Mouse (Mus musculus) intestine, embryonic 16.5 days (tissue): Measurements from ENCODE around the gene Baiap3. TPM values are rescaled to one million over a fixed set of nuclear protein-coding genes. Genes with fewer than 3 reads are reported as not detected.

Experiments
- ATAC-seq: fragments of 200-750 bp; cut with Nextera tagmentation; 2 replicates; pipeline ENCODE4 v1.8.0; 2017; ENCODE audit warnings: moderate TSS enrichment, moderate library complexity
- H3K27ac ChIP-seq: fragments of 300-500 bp; sonication (generic); 2 replicates; pipeline ENCODE4 v1.5.1; 2014; ENCODE audit warnings: mild to moderate bottlenecking, low read length
- H3K27me3 ChIP-seq: fragments of 300-500 bp; sonication (generic); replicated peaks from 2 replicates; pipeline ENCODE4 v1.6.1; 2014; ENCODE audit warnings: low read length, control low read depth, mixed read lengths; ENCODE audit not compliant: control insufficient read depth, insufficient read depth
- H3K36me3 ChIP-seq: fragments of 300-500 bp; sonication (generic); 2 replicates; pipeline ENCODE4 v1.6.1; 2014; ENCODE audit warnings: low read length, control low read depth; ENCODE audit not compliant: control insufficient read depth, insufficient read depth
- H3K4me1 ChIP-seq: fragments of 300-500 bp; sonication (generic); 2 replicates; pipeline ENCODE4 v1.6.1; 2014; ENCODE audit warnings: low read length, control low read depth, mixed read lengths; ENCODE audit not compliant: control insufficient read depth, insufficient read depth
- H3K4me2 ChIP-seq: fragments of 300-500 bp; sonication (generic); 2 replicates; pipeline ENCODE4 v1.6.1; 2014; ENCODE audit warnings: low read depth, low read length, control low read depth
- H3K4me3 ChIP-seq: fragments of 300-500 bp; sonication (generic); 2 replicates; pipeline ENCODE4 v1.5.1; 2014; ENCODE audit warnings: mild to moderate bottlenecking, low read length
- H3K9ac ChIP-seq: fragments of 300-500 bp; sonication (generic); 2 replicates; pipeline ENCODE4 v1.6.1; 2014; ENCODE audit warnings: low read depth, low read length
- H3K9me3 ChIP-seq: fragments of 300-500 bp; sonication (generic); 2 replicates; pipeline ENCODE4 v1.6.1; 2016; ENCODE audit warnings: low read length, control low read depth; ENCODE audit not compliant: control insufficient read depth
- WGBS: fragments of 180-500 bp; shearing (Covaris S2); extraction: QIAGEN DNeasy Blood & Tissue Kit; methylation state at CpG from one replicate; pipeline ENCODE4 v1.1.7; 2014; 5-methylcytosine and 5-hydroxymethylcytosine counted together
- polyA plus RNA-seq: library from polyadenylated mRNA; unstranded; fragments of >200 nt; fragmentation: Nextera tagmentation; extraction: Ambion mirVana; gene quantifications from 2 replicates; pipeline ENCODE4 v1.2.1, GENCODE M21; 2015

The Baiap3 gene
- polyA plus RNA-seq, 1 experiment from 2014 or later: 4.0 TPM

DNA sequence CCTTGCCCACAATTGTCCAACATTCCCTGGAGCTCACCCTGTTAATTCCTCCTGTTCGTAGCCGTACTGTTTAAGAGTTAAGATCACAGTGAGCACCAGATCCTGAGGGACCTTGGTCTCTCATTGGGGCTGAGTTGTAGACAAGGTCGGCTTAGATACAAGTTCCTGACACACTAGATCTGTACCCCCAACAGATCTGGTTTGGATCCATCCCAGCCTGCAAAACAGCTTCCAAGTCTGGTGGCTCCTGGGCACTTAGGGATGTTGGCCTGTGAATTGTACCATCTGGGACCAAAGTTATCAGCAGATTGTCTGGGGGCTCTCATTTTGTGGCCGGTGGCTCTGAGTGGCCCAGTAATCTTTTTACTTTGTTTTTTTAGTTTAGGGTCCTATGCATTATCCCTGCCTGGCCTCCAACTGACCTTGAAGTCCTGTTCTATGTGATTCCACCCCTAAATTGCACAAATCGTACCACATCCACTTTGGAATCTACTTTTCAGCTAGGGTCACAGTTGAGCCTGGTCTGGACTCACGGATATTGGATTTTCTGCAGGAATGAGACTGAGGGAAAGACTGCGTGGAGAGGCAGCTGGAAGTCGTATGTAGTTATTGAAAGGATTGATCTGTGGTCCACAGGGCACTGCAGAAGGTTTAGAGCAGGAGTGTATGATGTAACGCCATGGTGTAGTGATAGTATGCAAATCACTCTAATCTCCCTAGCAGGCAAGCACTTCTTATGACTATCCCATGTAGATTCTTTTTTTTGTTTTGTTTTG is 18.6 kb upstream of the Baiap3 start, which contains the start of gene Ube2i:
Ube2i (minus strand) TSS at position 52 of the 776 bp plus-strand sequence.
- no peaks in the 10 kb centered on the region for H3K27me3 ChIP-seq
- H3K4me1 ChIP-seq: peaks cover 20% of the 10 kb centered on the region
- no peaks in the 10 kb centered on the region for H3K9me3 ChIP-seq
- no peak for ATAC-seq
- peak within 1 kb of the TSS; percentile 99 for H3K27ac ChIP-seq
- H3K36me3 ChIP-seq: no peaks in the 10 kb centered on the region
- H3K4me2 ChIP-seq: peak within 1 kb of the TSS; percentile 50
- H3K9ac ChIP-seq: peak within 1 kb of the TSS; percentile 100
- peak within 1 kb of the TSS; percentile 96 for H3K4me3 ChIP-seq
- WGBS: 75% methylated on average over 9 of the region's 9 CpGs

- Histone ChIP-seq H3K9ac (peak overlapping the region; percentile 100), H3K4me1 (peaks cover 20% of the 10 kb centered on the region), H3K4me2 (peak overlapping the region; percentile 50), H3K27ac (peak overlapping the region; percentile 99), H3K4me3 (peak overlapping the region; percentile 96), H3K27me3 (no peaks in the 10 kb centered on the region), H3K9me3 (no peaks in the 10 kb centered on the region), H3K36me3 (no peaks in the 10 kb centered on the region)
- WGBS: 1% methylated on average over 40 of the region's 45 CpGs
- ATAC-seq: peak; percentile 87
Measured at GRCm38 (mm10) chr17:25273706-25274501, 17.7 kb upstream of the Baiap3 start.

- H3K27ac ChIP-seq: peak overlapping the region; percentile 99
- WGBS: under 1% methylated on average over 91 of the region's 92 CpGs
Measured at GRCm38 (mm10) chr17:25272951-25273705, 17.0 kb upstream of the Baiap3 start.

GRCm38 (mm10) chr17:25272326-25272725 is 16.2 kb upstream of the Baiap3 start:
- Histone ChIP-seq H3K36me3 (peaks cover 13% of the 10 kb centered on the region), H3K27me3 (no peaks in the 10 kb centered on the region), H3K27ac (peak overlapping the region; percentile 99), H3K9me3 (no peaks in the 10 kb centered on the region), H3K4me2 (peak overlapping the region; percentile 97), H3K4me1 (peaks cover 20% of the 10 kb centered on the region), H3K9ac (peak overlapping the region; percentile 100), H3K4me3 (peak overlapping the region; percentile 96)
- ATAC-seq: peak; percentile 16; the same call in 1 of the 2 replicates
- WGBS: 0% methylated on average over 10 of the region's 10 CpGs

More at GRCm38 (mm10) chr17:25272951-25273705, 17.0 kb upstream of the Baiap3 start:
- H3K9ac ChIP-seq: peak overlapping the region; percentile 100
- H3K27me3 ChIP-seq: no peaks in the 10 kb centered on the region
- no peaks in the 10 kb centered on the region for H3K9me3 ChIP-seq
- peak; percentile 92 for ATAC-seq
- H3K4me3 ChIP-seq: peak overlapping the region; percentile 96
- H3K36me3 ChIP-seq: peaks cover 6% of the 10 kb centered on the region
- peaks cover 20% of the 10 kb centered on the region for H3K4me1 ChIP-seq
- H3K4me2 ChIP-seq: peak overlapping the region; percentile 97

DNA sequence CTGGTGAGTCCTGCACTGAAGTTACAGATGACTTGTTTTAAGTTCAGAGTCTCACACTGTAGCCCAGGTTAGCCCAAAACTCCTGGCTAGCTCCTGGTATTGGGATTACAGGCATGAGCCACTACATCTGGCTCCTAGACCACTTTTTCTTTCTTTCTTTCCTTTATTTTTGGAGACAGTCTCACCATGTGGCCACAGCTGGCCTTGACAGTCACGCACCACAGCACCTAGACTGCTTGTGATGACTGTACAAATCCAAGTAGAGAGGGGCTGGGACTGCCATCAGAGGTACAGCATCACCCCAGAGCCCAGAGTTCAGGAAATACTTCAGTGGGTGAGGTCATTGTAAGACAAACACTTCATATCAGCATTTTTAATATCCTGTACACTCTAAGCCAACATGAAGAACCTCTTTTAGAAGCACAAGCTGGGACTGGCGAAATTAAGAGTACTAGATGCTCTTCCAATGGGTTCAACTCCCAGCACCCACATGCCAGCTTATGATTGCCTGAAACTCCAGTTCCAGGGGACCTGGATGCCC is 14.7 kb upstream of the Baiap3 start:
- H3K27me3 ChIP-seq: no peaks in the 10 kb centered on the region
- no peak overlapping the region for H3K27ac ChIP-seq
- H3K4me3 ChIP-seq: no peak overlapping the region
- H3K9ac ChIP-seq: no peak overlapping the region
- peak overlapping the region; percentile 97; the same call in 1 of the 2 replicates for H3K4me2 ChIP-seq
- 73% methylated on average over 2 of the region's 2 CpGs for WGBS
- H3K4me1 ChIP-seq: peaks cover 20% of the 10 kb centered on the region
- no peak for ATAC-seq
- H3K9me3 ChIP-seq: no peaks in the 10 kb centered on the region
- H3K36me3 ChIP-seq: peaks cover 22% of the 10 kb centered on the region

DNA sequence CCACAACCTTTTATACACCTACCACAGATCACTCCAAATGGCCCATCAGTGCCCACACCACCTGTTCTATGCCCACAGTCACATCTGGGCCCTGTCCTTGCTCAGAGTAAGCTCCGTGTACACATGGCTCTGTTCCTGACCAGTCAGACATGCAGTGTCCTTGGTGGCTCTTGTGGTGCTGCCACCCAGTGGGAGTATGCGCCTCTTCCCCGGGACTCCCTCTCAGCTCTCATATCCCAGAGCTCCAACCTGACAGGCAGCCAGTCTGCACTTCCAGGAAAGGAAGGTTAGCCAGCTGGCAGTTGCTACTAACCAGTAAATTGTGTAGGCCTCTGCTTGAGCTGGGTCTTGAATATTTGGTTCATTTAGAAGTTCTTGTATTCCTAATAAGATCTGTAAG is 8.3 kb upstream of the Baiap3 start:
- no peaks in the 10 kb centered on the region for H3K4me1 ChIP-seq
- H3K9me3 ChIP-seq: no peaks in the 10 kb centered on the region
- H3K4me2 ChIP-seq: no peak overlapping the region
- no peak overlapping the region for H3K27ac ChIP-seq
- no peak overlapping the region for H3K4me3 ChIP-seq
- no peaks in the 10 kb centered on the region for H3K27me3 ChIP-seq
- H3K9ac ChIP-seq: no peak overlapping the region
- ATAC-seq: no peak
- H3K36me3 ChIP-seq: peaks cover 48% of the 10 kb centered on the region
- WGBS: 55% methylated on average over 3 of the region's 3 CpGs

DNA sequence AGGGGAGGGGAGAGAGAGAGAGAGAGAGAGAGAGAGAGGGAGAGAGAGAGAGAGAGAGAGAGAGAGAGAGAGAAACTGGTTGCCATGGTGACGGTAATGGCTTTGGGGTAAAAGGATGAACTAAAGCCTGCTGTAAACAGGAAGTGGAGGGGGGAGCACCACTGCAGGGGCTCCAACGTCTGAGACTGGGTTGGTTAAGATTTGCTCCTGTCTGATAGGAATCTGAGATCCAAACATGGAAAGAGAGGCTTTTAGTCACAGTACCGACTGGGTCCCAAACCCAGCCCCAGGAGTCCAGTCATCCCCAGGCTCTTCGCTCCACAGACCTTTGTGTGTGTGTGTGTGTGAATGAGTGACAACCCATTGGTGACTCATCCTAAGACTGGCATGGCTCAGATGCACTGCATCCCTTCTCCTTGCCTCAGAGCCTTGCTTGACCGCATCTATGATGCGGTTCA is 1.7 kb upstream of the Baiap3 start:
- Histone ChIP-seq H3K27me3 (peaks cover 19% of the 10 kb centered on the region), H3K36me3 (peaks cover 12% of the 10 kb centered on the region), H3K27ac (no peak overlapping the region), H3K4me3 (no peak overlapping the region), H3K4me1 (peaks cover 11% of the 10 kb centered on the region), H3K9me3 (no peaks in the 10 kb centered on the region), H3K4me2 (no peak overlapping the region), H3K9ac (no peak overlapping the region)
- no peak for ATAC-seq
- WGBS: 45% methylated on average over 6 of the region's 6 CpGs

DNA sequence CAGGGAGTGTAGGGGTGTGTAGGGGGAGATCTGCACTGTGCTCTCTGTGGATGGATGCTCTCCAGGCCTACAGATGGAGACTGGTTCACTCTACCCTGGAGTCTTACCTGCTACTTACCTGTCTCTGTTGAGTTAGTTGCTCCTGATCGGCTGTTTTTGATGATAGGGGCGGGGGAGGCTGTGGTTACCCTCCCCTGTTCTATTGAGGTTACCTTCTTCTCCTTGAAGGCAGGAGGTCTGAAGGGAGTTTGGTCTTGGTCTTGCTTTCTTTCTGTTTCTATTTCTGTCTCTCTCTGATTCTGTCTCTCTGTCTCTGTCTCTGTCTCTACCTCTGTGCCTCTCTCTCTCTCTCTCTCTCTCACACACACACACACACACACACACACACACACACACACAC is 1.1 kb downstream of the Baiap3 start:
- WGBS: 58% methylated on average over 2 of the region's 2 CpGs
- H3K4me2 ChIP-seq: no peak overlapping the region; the same call in 1 of the 2 replicates

More for the DNA sequence above, 1.1 kb downstream of the Baiap3 start:
- H3K4me3 ChIP-seq: no peak overlapping the region
- no peak overlapping the region for H3K27ac ChIP-seq
- peaks cover 19% of the 10 kb centered on the region for H3K27me3 ChIP-seq
- H3K9ac ChIP-seq: no peak overlapping the region
- H3K36me3 ChIP-seq: 0 out of 2 replicates have a peak, but pooled peaks cover 5% of the 10 kb centered on the region
- ATAC-seq: no peak
- no peaks in the 10 kb centered on the region for H3K9me3 ChIP-seq
- H3K4me1 ChIP-seq: peaks cover 11% of the 10 kb centered on the region
